Mouse (Mus musculus): ENCODE data around the gene Stard10. TPM values are rescaled to one million over a fixed set of nuclear protein-coding genes. Genes with fewer than 3 reads are reported as not detected.
A peak's percentile ranks its signal among the peaks of the same experiment; 100 is the strongest.

Stard10 gene
- total and polyA plus RNA-seq, 3 experiments = 53.1 to 113 (median 62.2) TPM

- 94% methylated on average over 2 of the region's 2 CpGs for WGBS
Measured at GRCm38 (mm10) chr7:101346991-101347390, 30.1 kb downstream of the Stard10 start.

DNA sequence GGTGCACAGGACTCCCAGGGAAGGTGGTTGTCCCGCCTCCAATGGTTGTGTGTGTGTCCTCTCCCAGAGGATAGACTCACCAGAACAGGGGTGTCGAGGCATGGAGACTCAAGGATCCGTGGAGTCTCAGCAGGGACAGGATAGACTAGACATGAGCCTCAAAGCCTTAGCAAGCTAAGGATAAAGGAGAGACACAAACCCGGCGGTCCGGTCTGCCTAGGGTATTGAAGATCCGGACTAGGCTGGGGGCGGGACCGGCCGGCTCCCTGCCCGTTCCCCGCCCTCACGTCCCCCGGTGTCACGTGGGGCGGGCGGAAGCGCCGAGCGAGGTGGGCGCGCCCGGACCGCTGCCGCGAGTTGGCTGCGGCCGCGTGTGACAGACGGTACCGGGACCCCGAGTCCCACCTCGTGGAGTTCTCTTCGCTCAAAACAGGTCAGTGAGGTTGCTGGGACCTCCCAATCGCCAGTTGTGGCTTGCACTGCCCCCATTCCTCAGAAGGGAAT, 30.9 kb downstream of the Stard10 start, which contains the start of gene Arap1:
Gene Arap1 (plus strand): TSS at position 301 of the 504 bp plus-strand sequence.
- Histone ChIP-seq H3K4me1 (ENCODE audit: control insufficient read depth, insufficient read depth, low read length) (peaks cover 3% of the 10 kb centered on the region; the same call in 1 of the 2 replicates), H3K27ac (peak within 1 kb of the TSS; percentile 38), H3K9ac (ENCODE audit: low read depth, low read length) (peak within 1 kb of the TSS; percentile 64), H3K4me3 (peak within 1 kb of the TSS; percentile 65), H3K27me3 (ENCODE audit: control insufficient read depth, insufficient read depth, low read length) (no peaks in the 10 kb centered on the region), H3K36me3 (ENCODE audit: control insufficient read depth, insufficient read depth, low read length) (no peaks in the 10 kb centered on the region), H3K79me2 (replicated peaks; ENCODE audit: control insufficient read depth, insufficient read depth, low read length) (no peaks in the 10 kb centered on the region)
- TF ChIP-seq EP300 (IDR thresholded peaks at IDR 0.05; ENCODE audit: insufficient read depth, low read depth, low read length) (no peak), CTCF (IDR thresholded peaks at IDR 0.05) (no peak), POLR2A (IDR thresholded peaks at IDR 0.05; ENCODE audit: insufficient read depth, low read depth, low read length) (0 out of 2 replicates have a peak, but pooled peaks have one; percentile 31)
- intact Hi-C loops (cut with DNase I) = loop anchor here (5.0 kb wide), 1 partner anchor 36 kb away; no protein-coding TSS in a partner anchor
- DNase-seq = peak; percentile 83 to 84
- WGBS = under 1% methylated on average over 35 of the region's 35 CpGs

More at GRCm38 (mm10) chr7:101346991-101347390, 30.1 kb downstream of the Stard10 start:
- Histone ChIP-seq H3K27me3 (ENCODE audit: control insufficient read depth, insufficient read depth, low read length) (no peaks in the 10 kb centered on the region), H3K4me3 (no peak overlapping the region), H3K27ac (no peak overlapping the region), H3K79me2 (replicated peaks; ENCODE audit: control insufficient read depth, insufficient read depth, low read length) (no peaks in the 10 kb centered on the region), H3K9ac (ENCODE audit: low read depth, low read length) (no peak overlapping the region), H3K36me3 (ENCODE audit: control insufficient read depth, insufficient read depth, low read length) (no peaks in the 10 kb centered on the region), H3K4me1 (ENCODE audit: control insufficient read depth, insufficient read depth, low read length) (peaks cover 3% of the 10 kb centered on the region; the same call in 1 of the 2 replicates)
- no peak for DNase-seq
- intact Hi-C loops (cut with DNase I) = loop anchor here (5.0 kb wide), 1 partner anchor 35 kb away; no protein-coding TSS in a partner anchor
- TF ChIP-seq EP300 (IDR thresholded peaks at IDR 0.05; ENCODE audit: insufficient read depth, low read depth, low read length) (no peak), POLR2A (IDR thresholded peaks at IDR 0.05; ENCODE audit: insufficient read depth, low read depth, low read length) (no peak), CTCF (IDR thresholded peaks at IDR 0.05) (no peak)

- H3K27me3 ChIP-seq (ENCODE audit: control insufficient read depth, insufficient read depth, low read length) = no peaks in the 10 kb centered on the region
- intact Hi-C loops (cut with DNase I) = loop anchor here (5.0 kb wide), 1 partner anchor 36 kb away; no protein-coding TSS in a partner anchor
- no peak for TF ChIP-seq POLR2A (IDR thresholded peaks at IDR 0.05; ENCODE audit: insufficient read depth, low read depth, low read length)
- TF ChIP-seq EP300 (IDR thresholded peaks at IDR 0.05; ENCODE audit: insufficient read depth, low read depth, low read length) = no peak
- peaks cover 3% of the 10 kb centered on the region; the same call in 1 of the 2 replicates for H3K4me1 ChIP-seq (ENCODE audit: control insufficient read depth, insufficient read depth, low read length)
- DNase-seq = peak in 1 of 2 experiments; percentile 15
- H3K27ac ChIP-seq = peak overlapping the region; percentile 38
- WGBS = 5% methylated on average over 13 of the region's 13 CpGs
- H3K79me2 ChIP-seq (replicated peaks; ENCODE audit: control insufficient read depth, insufficient read depth, low read length) = no peaks in the 10 kb centered on the region
- H3K9ac ChIP-seq (ENCODE audit: low read depth, low read length) = peak overlapping the region; percentile 53
- H3K36me3 ChIP-seq (ENCODE audit: control insufficient read depth, insufficient read depth, low read length) = no peaks in the 10 kb centered on the region
- peak overlapping the region; percentile 65 for H3K4me3 ChIP-seq
Measured at GRCm38 (mm10) chr7:101348312-101348711, 31.4 kb downstream of the Stard10 start.

DNA sequence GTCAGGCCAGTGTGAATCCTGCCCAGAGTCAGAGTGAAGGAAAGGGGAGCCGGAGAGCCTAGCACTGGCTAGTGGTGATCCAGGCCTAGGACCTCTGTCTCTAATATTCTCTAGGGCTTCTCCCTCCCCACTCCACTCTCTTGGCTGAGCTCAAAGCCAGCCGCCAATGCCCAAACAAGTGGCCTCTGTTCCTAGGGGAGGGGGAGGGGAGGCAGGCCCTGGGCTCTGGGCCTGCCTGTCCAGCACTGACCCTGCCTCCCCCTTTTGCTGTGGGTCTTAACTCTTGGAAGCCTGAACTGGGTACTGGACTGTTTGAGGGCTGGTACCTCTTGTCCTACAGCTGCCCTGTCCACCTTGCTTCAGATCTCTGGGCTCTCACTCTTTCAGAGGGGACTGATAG, 33.0 kb downstream of the Stard10 start:
- H3K79me2 ChIP-seq (replicated peaks; ENCODE audit: control insufficient read depth, insufficient read depth, low read length) = no peaks in the 10 kb centered on the region
- no peak overlapping the region for H3K4me3 ChIP-seq
- H3K4me1 ChIP-seq (ENCODE audit: control insufficient read depth, insufficient read depth, low read length) = peaks cover 3% of the 10 kb centered on the region; the same call in 1 of the 2 replicates
- intact Hi-C loops (cut with DNase I) = loop anchor here (5.0 kb wide), 1 partner anchor 38 kb away; no protein-coding TSS in a partner anchor
- 70% methylated on average over 2 of the region's 2 CpGs for WGBS
- H3K9ac ChIP-seq (ENCODE audit: low read depth, low read length) = no peak overlapping the region
- TF ChIP-seq EP300 (IDR thresholded peaks at IDR 0.05; ENCODE audit: insufficient read depth, low read depth, low read length) (no peak), CTCF (IDR thresholded peaks at IDR 0.05) (no peak)
- H3K27ac ChIP-seq = no peak overlapping the region
- H3K36me3 ChIP-seq (ENCODE audit: control insufficient read depth, insufficient read depth, low read length) = no peaks in the 10 kb centered on the region
- H3K27me3 ChIP-seq (ENCODE audit: control insufficient read depth, insufficient read depth, low read length) = no peaks in the 10 kb centered on the region
- no peak for DNase-seq

- WGBS = 85% methylated on average over 4 of the region's 4 CpGs
Measured at GRCm38 (mm10) chr7:101352404-101352803, 35.5 kb downstream of the Stard10 start.

GRCm38 (mm10) chr7:101354423-101354822, 37.5 kb downstream of the Stard10 start:
- Histone ChIP-seq H3K27me3 (ENCODE audit: control insufficient read depth, insufficient read depth, low read length) (no peaks in the 10 kb centered on the region), H3K36me3 (ENCODE audit: control insufficient read depth, insufficient read depth, low read length) (no peaks in the 10 kb centered on the region), H3K4me1 (ENCODE audit: control insufficient read depth, insufficient read depth, low read length) (peaks cover 2% of the 10 kb centered on the region; the same call in 1 of the 2 replicates), H3K27ac (no peak overlapping the region), H3K79me2 (replicated peaks; ENCODE audit: control insufficient read depth, insufficient read depth, low read length) (no peaks in the 10 kb centered on the region), H3K4me3 (no peak overlapping the region), H3K9ac (ENCODE audit: low read depth, low read length) (no peak overlapping the region)
- intact Hi-C loops (cut with DNase I) = no loop called here
- 49% methylated on average over 5 of the region's 5 CpGs for WGBS
- no peak for TF ChIP-seq POLR2A (IDR thresholded peaks at IDR 0.05; ENCODE audit: insufficient read depth, low read depth, low read length)
- DNase-seq = peak in 1 of 2 experiments; percentile 33

More at GRCm38 (mm10) chr7:101352404-101352803, 35.5 kb downstream of the Stard10 start:
- peaks cover 5% of the 10 kb centered on the region; the same call in 1 of the 2 replicates for H3K4me1 ChIP-seq (ENCODE audit: control insufficient read depth, insufficient read depth, low read length)
- H3K4me3 ChIP-seq = no peak overlapping the region
- H3K27ac ChIP-seq = no peak overlapping the region
- no peak for TF ChIP-seq POLR2A (IDR thresholded peaks at IDR 0.05; ENCODE audit: insufficient read depth, low read depth, low read length)
- no peak for TF ChIP-seq CTCF (IDR thresholded peaks at IDR 0.05)
- no peak for TF ChIP-seq EP300 (IDR thresholded peaks at IDR 0.05; ENCODE audit: insufficient read depth, low read depth, low read length)
- no peaks in the 10 kb centered on the region for H3K79me2 ChIP-seq (replicated peaks; ENCODE audit: control insufficient read depth, insufficient read depth, low read length)
- intact Hi-C loops (cut with DNase I) = no loop called here
- no peak for DNase-seq
- H3K36me3 ChIP-seq (ENCODE audit: control insufficient read depth, insufficient read depth, low read length) = no peaks in the 10 kb centered on the region
- no peak overlapping the region for H3K9ac ChIP-seq (ENCODE audit: low read depth, low read length)
- no peaks in the 10 kb centered on the region for H3K27me3 ChIP-seq (ENCODE audit: control insufficient read depth, insufficient read depth, low read length)
